Mouse (Mus musculus) liver, embryonic 16.5 days (tissue): ENCODE data around the gene Ppp1r12b. TPM values are rescaled to one million over a fixed set of nuclear protein-coding genes. Genes with fewer than 3 reads are reported as not detected.

Experiments used
- ATAC-seq: fragments of 200-750 bp; cut with Nextera tagmentation; 2 replicates; pipeline ENCODE4 v1.8.0; 2017; ENCODE audit warnings: low read depth, mild to moderate bottlenecking, moderate number of reproducible peaks, moderate library complexity
- H3K27ac ChIP-seq: fragments of 300-500 bp; sonication (generic); 2 replicates; pipeline ENCODE4 v1.5.1; 2014; ENCODE audit warnings: mild to moderate bottlenecking, low read length
- H3K27me3 ChIP-seq: fragments of 300-500 bp; sonication (generic); 2 replicates; pipeline ENCODE4 v1.6.1; 2014; ENCODE audit warnings: low read depth, low read length, mixed read lengths; ENCODE audit not compliant: control insufficient read depth, insufficient read depth
- H3K36me3 ChIP-seq: fragments of 300-500 bp; sonication (generic); 2 replicates; pipeline ENCODE4 v1.6.1; 2014; ENCODE audit warnings: mild to moderate bottlenecking; ENCODE audit not compliant: control insufficient read depth, insufficient read depth
- H3K4me1 ChIP-seq: fragments of 300-500 bp; sonication (generic); 2 replicates; pipeline ENCODE4 v1.6.1; 2014; ENCODE audit warnings: low read depth, low read length, mixed read lengths; ENCODE audit not compliant: control insufficient read depth
- H3K4me2 ChIP-seq: fragments of 300-500 bp; sonication (generic); 2 replicates; pipeline ENCODE4 v1.6.1; 2014; ENCODE audit warnings: low read depth, low read length, mixed read lengths
- H3K4me3 ChIP-seq: fragments of 300-500 bp; sonication (generic); 2 replicates; pipeline ENCODE4 v1.5.1; 2014; ENCODE audit warnings: low read depth, mild to moderate bottlenecking, low read length
- H3K9ac ChIP-seq: fragments of 300-500 bp; sonication (generic); 2 replicates; pipeline ENCODE4 v1.6.1; 2014; ENCODE audit warnings: low read depth, low read length
- H3K9me3 ChIP-seq: fragments of 300-500 bp; sonication (generic); replicated peaks from 2 replicates; pipeline ENCODE4 v1.6.1; 2016; ENCODE audit warnings: low read length; ENCODE audit not compliant: control insufficient read depth
- WGBS: fragments of 180-500 bp; shearing (Covaris S2); extraction: QIAGEN DNeasy Blood & Tissue Kit; methylation state at CpG from one replicate; pipeline ENCODE4 v1.1.7; 2014; ENCODE audit not compliant: insufficient replicate concordance; 5-methylcytosine and 5-hydroxymethylcytosine counted together
- polyA plus RNA-seq: library from polyadenylated mRNA; unstranded; fragments of >200 nt; fragmentation: Nextera tagmentation; extraction: Ambion mirVana; gene quantifications from 2 replicates; pipeline ENCODE4 v1.2.1, GENCODE M21; 2015

Ppp1r12b gene
- polyA plus RNA-seq, 1 experiment from 2014 or later, result 2.4 TPM

- WGBS, result 36% methylated on average over 11 of the region's 11 CpGs
- Histone ChIP-seq H3K9ac (no peak overlapping the region), H3K4me1 (no peaks in the 10 kb centered on the region; the same call in 1 of the 2 replicates), H3K27me3 (peaks cover 30% of the 10 kb centered on the region), H3K27ac (no peak overlapping the region), H3K9me3 (no peaks in the 10 kb centered on the region), H3K4me3 (no peak overlapping the region), H3K36me3 (no peaks in the 10 kb centered on the region), H3K4me2 (no peak overlapping the region)
- ATAC-seq, result peak; percentile 84
Observed at GRCm38 (mm10) chr1:134713421-134713969, 242.2 kb downstream of the Ppp1r12b start.

GRCm38 (mm10) chr1:134712781-134713299, 242.9 kb downstream of the Ppp1r12b start:
- no peak overlapping the region for H3K9ac ChIP-seq
- no peak overlapping the region for H3K27ac ChIP-seq
- H3K36me3 ChIP-seq, result no peaks in the 10 kb centered on the region
- H3K27me3 ChIP-seq, result peaks cover 36% of the 10 kb centered on the region
- H3K4me3 ChIP-seq, result no peak overlapping the region
- H3K4me1 ChIP-seq, result no peaks in the 10 kb centered on the region; the same call in 1 of the 2 replicates
- no peak for ATAC-seq
- 61% methylated on average over 9 of the region's 9 CpGs for WGBS
- no peak overlapping the region for H3K4me2 ChIP-seq
- no peaks in the 10 kb centered on the region for H3K9me3 ChIP-seq

GRCm38 (mm10) chr1:134711653-134712052, 244.1 kb downstream of the Ppp1r12b start:
- no peaks in the 10 kb centered on the region for H3K36me3 ChIP-seq
- ATAC-seq, result no peak
- WGBS, result 41% methylated on average over 5 of the region's 5 CpGs

GRCm38 (mm10) chr1:134711061-134711460, 244.7 kb downstream of the Ppp1r12b start:
- 63% methylated on average over 7 of the region's 7 CpGs for WGBS
- no peak overlapping the region for H3K27ac ChIP-seq
- H3K27me3 ChIP-seq, result peaks cover 51% of the 10 kb centered on the region

More at GRCm38 (mm10) chr1:134711653-134712052, 244.1 kb downstream of the Ppp1r12b start:
- H3K4me3 ChIP-seq, result no peak overlapping the region
- H3K9me3 ChIP-seq, result no peaks in the 10 kb centered on the region
- H3K9ac ChIP-seq, result no peak overlapping the region
- no peaks in the 10 kb centered on the region; the same call in 1 of the 2 replicates for H3K4me1 ChIP-seq
- H3K27ac ChIP-seq, result no peak overlapping the region
- H3K4me2 ChIP-seq, result no peak overlapping the region
- H3K27me3 ChIP-seq, result peaks cover 45% of the 10 kb centered on the region

GRCm38 (mm10) chr1:134709411-134710306, 246.1 kb downstream of the Ppp1r12b start:
- Histone ChIP-seq H3K36me3 (no peaks in the 10 kb centered on the region), H3K4me1 (no peaks in the 10 kb centered on the region; the same call in 1 of the 2 replicates), H3K27ac (no peak overlapping the region), H3K9ac (no peak overlapping the region), H3K9me3 (no peaks in the 10 kb centered on the region), H3K4me2 (peak overlapping the region; percentile 49), H3K27me3 (peaks cover 53% of the 10 kb centered on the region), H3K4me3 (peak overlapping the region; percentile 34; the same call in 1 of the 2 replicates)
- ATAC-seq, result no peak
- 17% methylated on average over 26 of the region's 26 CpGs for WGBS

More at GRCm38 (mm10) chr1:134711061-134711460, 244.7 kb downstream of the Ppp1r12b start:
- Histone ChIP-seq H3K36me3 (no peaks in the 10 kb centered on the region), H3K9me3 (no peaks in the 10 kb centered on the region), H3K4me2 (no peak overlapping the region), H3K9ac (no peak overlapping the region), H3K4me3 (no peak overlapping the region), H3K4me1 (no peaks in the 10 kb centered on the region; the same call in 1 of the 2 replicates)
- ATAC-seq, result no peak

- peaks cover 53% of the 10 kb centered on the region for H3K27me3 ChIP-seq
- WGBS, result under 1% methylated on average over 46 of the region's 46 CpGs
- peak overlapping the region; percentile 34; the same call in 1 of the 2 replicates for H3K4me3 ChIP-seq
- H3K27ac ChIP-seq, result no peak overlapping the region
- H3K36me3 ChIP-seq, result no peaks in the 10 kb centered on the region
- no peaks in the 10 kb centered on the region for H3K9me3 ChIP-seq
- ATAC-seq, result no peak
- H3K9ac ChIP-seq, result no peak overlapping the region
- H3K4me2 ChIP-seq, result peak overlapping the region; percentile 49
- no peaks in the 10 kb centered on the region; the same call in 1 of the 2 replicates for H3K4me1 ChIP-seq
Observed at GRCm38 (mm10) chr1:134708801-134709385, 246.8 kb downstream of the Ppp1r12b start.

- H3K4me3 ChIP-seq, result no peak overlapping the region
- WGBS, result 13% methylated on average over 8 of the region's 8 CpGs
- H3K27ac ChIP-seq, result no peak overlapping the region
- H3K4me1 ChIP-seq, result no peaks in the 10 kb centered on the region
- H3K36me3 ChIP-seq, result no peaks in the 10 kb centered on the region
- ATAC-seq, result no peak
- H3K9ac ChIP-seq, result no peak overlapping the region
- H3K27me3 ChIP-seq, result peaks cover 51% of the 10 kb centered on the region
- H3K9me3 ChIP-seq, result no peaks in the 10 kb centered on the region
- no peak overlapping the region for H3K4me2 ChIP-seq
Observed at GRCm38 (mm10) chr1:134708274-134708673, 247.5 kb downstream of the Ppp1r12b start.

GRCm38 (mm10) chr1:134707516-134707915, 248.2 kb downstream of the Ppp1r12b start:
- H3K9me3 ChIP-seq, result no peaks in the 10 kb centered on the region
- no peak overlapping the region for H3K9ac ChIP-seq
- H3K36me3 ChIP-seq, result no peaks in the 10 kb centered on the region
- no peaks in the 10 kb centered on the region for H3K4me1 ChIP-seq
- no peak for ATAC-seq
- H3K27me3 ChIP-seq, result peaks cover 48% of the 10 kb centered on the region
- H3K4me2 ChIP-seq, result no peak overlapping the region
- WGBS, result 65% methylated on average over 3 of the region's 3 CpGs
- no peak overlapping the region for H3K4me3 ChIP-seq
- no peak overlapping the region for H3K27ac ChIP-seq
